Mouse (Mus musculus) adrenal gland, adult 8-10 months (tissue): ENCODE data around the gene Vmn2r4. TPM values are rescaled to one million over a fixed set of nuclear protein-coding genes. Genes with fewer than 3 reads are reported as not detected.
"Not testable (repeated sequence)": the region's sequence is repeated elsewhere in the genome, so short reads cannot be mapped to it uniquely, and the experiment has no call there.

Source experiments
- DNase-seq: peaks from one replicate; pipeline ENCODE4 v3.0.0; 2022
- total RNA-seq, 4 experiments: library from RNA; stranded (reverse); gene quantifications; 2 replicates each; pipeline ENCODE4 v1.2.4; 2022

Vmn2r4 gene
- total RNA-seq, result not detected

- DNase-seq, result not testable (repeated sequence)
These were observed at the start of gene Vmn2r4 for GRCm38 (mm10) chr3:64415268-64415667. TSS of gene Vmn2r4 (minus strand) at chr3:64415368.

GRCm38 (mm10) chr3:64434261-64434660, 19.1 kb upstream of the Vmn2r4 start:
- DNase-seq, result not testable (repeated sequence)

- not testable (repeated sequence) for DNase-seq
These were observed 13.1 kb upstream of the Vmn2r4 start for GRCm38 (mm10) chr3:64428117-64428798.

- DNase-seq, result not testable (repeated sequence)
These were observed 7.0 kb upstream of the Vmn2r4 start for GRCm38 (mm10) chr3:64422141-64422540.

GRCm38 (mm10) chr3:64417477-64417876, 2.3 kb upstream of the Vmn2r4 start:
- DNase-seq, result not testable (repeated sequence)

- not testable (repeated sequence) for DNase-seq
These were observed 915 bp downstream of the Vmn2r4 start for GRCm38 (mm10) chr3:64414253-64414652.

GRCm38 (mm10) chr3:64359286-64360035, 55.7 kb downstream of the Vmn2r4 start:
- no peak for DNase-seq

Other genes with a start within 250 kb of the Vmn2r4 start
- gene Vmn2r3, start 125.7 kb downstream of the Vmn2r4 start, total RNA-seq, result not detected
- not detected for gene Vmn2r5, start 94.5 kb upstream of the Vmn2r4 start, total RNA-seq
- not detected for gene Vmn2r6, start 150.5 kb upstream of the Vmn2r4 start, total RNA-seq